Mouse (Mus musculus) B cell, adult (primary cell): ENCODE measurements around the gene Uts2. TPM values are rescaled to one million over a fixed set of nuclear protein-coding genes. Genes with fewer than 3 reads are reported as not detected.

Experiments used
- total RNA-seq: library from RNA; stranded (reverse); gene quantifications from 4 replicates; pipeline ENCODE4 v1.2.4, GENCODE M21; 2023; ENCODE audit not compliant: inconsistent age

Gene Uts2
- total RNA-seq: not detected in 4 replicates

GRCm38 (mm10) chr4:150996797-150997196, at the start of gene Uts2:
Uts2 (plus strand) TSS chr4:150997097.

GRCm38 (mm10) chr4:151044037-151044943, 47.4 kb downstream of the Uts2 start, which contains the start of gene Per3:
Per3 (minus strand) TSS chr4:151044665.

Other genes starting within 250 kb of the Uts2 start
- 7.6 to 14.2 TPM (median 10.0 TPM) in 4 replicates for gene Errfi1, start 143.2 kb upstream of the Uts2 start, total RNA-seq
- gene Park7, start 82.7 kb upstream of the Uts2 start, total RNA-seq: 113 to 140 TPM (median 119 TPM) in 4 replicates
- 0.32 to 3.4 TPM in 2 of 4 replicates, not detected in the others for gene Tnfrsf9, start 82.5 kb upstream of the Uts2 start, total RNA-seq
- gene Per3, start 47.6 kb downstream of the Uts2 start, total RNA-seq: 3.0 to 4.3 TPM (median 3.4 TPM) in 4 replicates
- gene Vamp3, start 60.9 kb downstream of the Uts2 start, total RNA-seq: 66.2 to 75.1 TPM (median 70.2 TPM) in 4 replicates
- gene Gm13090, start 92.5 kb downstream of the Uts2 start, total RNA-seq: not detected in 4 replicates